Mouse (Mus musculus): ENCODE measurements around the gene Emc7. TPM values are rescaled to one million over a fixed set of nuclear protein-coding genes. Genes with fewer than 3 reads are reported as not detected.

Emc7 gene
- polyA plus RNA-seq, 1 experiment from 2014 or later = 32.8 TPM

- Histone ChIP-seq H3K27ac (peak overlapping the region; percentile 75), H3K4me1 (replicated peaks; ENCODE audit: insufficient read depth, low read length) (no peaks in the 10 kb centered on the region), H3K27me3 (ENCODE audit: insufficient read depth, low read length) (no peaks in the 10 kb centered on the region), H3K9ac (ENCODE audit: low read depth, low read length) (no peak overlapping the region), H3K36me3 (ENCODE audit: insufficient read depth, low read length) (no peaks in the 10 kb centered on the region), H3K4me3 (replicated peaks; ENCODE audit: low read depth, low read length) (no peak overlapping the region), H3K9me3 (replicated peaks; ENCODE audit: low read length) (no peaks in the 10 kb centered on the region), H3K4me2 (ENCODE audit: low read length) (no peak overlapping the region)
- peak; percentile 14 for DNase-seq (ENCODE audit: low spot score)
- no peak for ATAC-seq (replicated peaks; ENCODE audit: low FRiP score, low read depth)
- WGBS = 55% methylated on average over 2 of the region's 2 CpGs
- no peak for TF ChIP-seq CTCF (IDR thresholded peaks at IDR 0.05; ENCODE audit: low read depth)
Observed at GRCm38 (mm10) chr2:112483334-112483651, 28.5 kb downstream of the Emc7 start.

- Histone ChIP-seq H3K4me1 (replicated peaks; ENCODE audit: insufficient read depth, low read length) (no peaks in the 10 kb centered on the region), H3K9ac (ENCODE audit: low read depth, low read length) (no peak overlapping the region), H3K9me3 (replicated peaks; ENCODE audit: low read length) (no peaks in the 10 kb centered on the region), H3K4me2 (ENCODE audit: low read length) (no peak overlapping the region), H3K4me3 (replicated peaks; ENCODE audit: low read depth, low read length) (no peak overlapping the region), H3K27ac (no peak overlapping the region), H3K27me3 (ENCODE audit: insufficient read depth, low read length) (no peaks in the 10 kb centered on the region), H3K36me3 (ENCODE audit: insufficient read depth, low read length) (no peaks in the 10 kb centered on the region)
- peak; percentile 62; the same call in 1 of the 2 replicates for ATAC-seq (replicated peaks; ENCODE audit: low FRiP score, low read depth)
- no peak for DNase-seq (ENCODE audit: low spot score)
- no peak for TF ChIP-seq CTCF (IDR thresholded peaks at IDR 0.05; ENCODE audit: low read depth)
- 78% methylated on average over 2 of the region's 2 CpGs for WGBS
Observed at GRCm38 (mm10) chr2:112484886-112485285, 30.1 kb downstream of the Emc7 start.

GRCm38 (mm10) chr2:112490483-112491196, 35.8 kb downstream of the Emc7 start:
- 57% methylated on average over 11 of the region's 11 CpGs for WGBS
- H3K4me1 ChIP-seq (replicated peaks; ENCODE audit: insufficient read depth, low read length) = 0 out of 2 replicates have a peak, but pooled peaks cover 5% of the 10 kb centered on the region
- no peak for ATAC-seq (replicated peaks; ENCODE audit: low FRiP score, low read depth)
- no peak overlapping the region for H3K4me3 ChIP-seq (replicated peaks; ENCODE audit: low read depth, low read length)
- H3K36me3 ChIP-seq (ENCODE audit: insufficient read depth, low read length) = no peaks in the 10 kb centered on the region
- no peak overlapping the region for H3K27ac ChIP-seq
- H3K9ac ChIP-seq (ENCODE audit: low read depth, low read length) = no peak overlapping the region
- no peaks in the 10 kb centered on the region for H3K9me3 ChIP-seq (replicated peaks; ENCODE audit: low read length)
- no peak for TF ChIP-seq CTCF (IDR thresholded peaks at IDR 0.05; ENCODE audit: low read depth)
- no peak overlapping the region for H3K4me2 ChIP-seq (ENCODE audit: low read length)
- H3K27me3 ChIP-seq (ENCODE audit: insufficient read depth, low read length) = no peaks in the 10 kb centered on the region
- DNase-seq (ENCODE audit: low spot score) = no peak

GRCm38 (mm10) chr2:112491629-112492028, 36.8 kb downstream of the Emc7 start:
- H3K4me3 ChIP-seq (replicated peaks; ENCODE audit: low read depth, low read length) = no peak overlapping the region
- H3K36me3 ChIP-seq (ENCODE audit: insufficient read depth, low read length) = no peaks in the 10 kb centered on the region
- no peak overlapping the region for H3K27ac ChIP-seq
- 0 out of 2 replicates have a peak overlapping the region, but pooled peaks have one; percentile 99 for H3K9ac ChIP-seq (ENCODE audit: low read depth, low read length)
- H3K27me3 ChIP-seq (ENCODE audit: insufficient read depth, low read length) = no peaks in the 10 kb centered on the region
- DNase-seq (ENCODE audit: low spot score) = no peak
- no peak overlapping the region for H3K4me2 ChIP-seq (ENCODE audit: low read length)
- 73% methylated on average over 5 of the region's 5 CpGs for WGBS
- no peaks in the 10 kb centered on the region for H3K9me3 ChIP-seq (replicated peaks; ENCODE audit: low read length)
- no peak for ATAC-seq (replicated peaks; ENCODE audit: low FRiP score, low read depth)
- TF ChIP-seq CTCF (IDR thresholded peaks at IDR 0.05; ENCODE audit: low read depth) = no peak
- H3K4me1 ChIP-seq (replicated peaks; ENCODE audit: insufficient read depth, low read length) = 0 out of 2 replicates have a peak, but pooled peaks cover 5% of the 10 kb centered on the region

- H3K4me3 ChIP-seq (replicated peaks; ENCODE audit: low read depth, low read length) = peak overlapping the region; percentile 78
- H3K27ac ChIP-seq = peak overlapping the region; percentile 99
- H3K36me3 ChIP-seq (ENCODE audit: insufficient read depth, low read length) = no peaks in the 10 kb centered on the region
- no peaks in the 10 kb centered on the region for H3K9me3 ChIP-seq (replicated peaks; ENCODE audit: low read length)
- TF ChIP-seq CTCF (IDR thresholded peaks at IDR 0.05; ENCODE audit: low read depth) = no peak
- 7% methylated on average over 9 of the region's 9 CpGs for WGBS
- no peaks in the 10 kb centered on the region for H3K27me3 ChIP-seq (ENCODE audit: insufficient read depth, low read length)
- 0 out of 2 replicates have a peak, but pooled peaks cover 5% of the 10 kb centered on the region for H3K4me1 ChIP-seq (replicated peaks; ENCODE audit: insufficient read depth, low read length)
- DNase-seq (ENCODE audit: low spot score) = peak; percentile 59
- H3K9ac ChIP-seq (ENCODE audit: low read depth, low read length) = peak overlapping the region; percentile 99
- H3K4me2 ChIP-seq (ENCODE audit: low read length) = peak overlapping the region; percentile 84
- ATAC-seq (replicated peaks; ENCODE audit: low FRiP score, low read depth) = no peak
Observed at GRCm38 (mm10) chr2:112492431-112492855, 37.6 kb downstream of the Emc7 start.

- peak within 1 kb of the TSS; percentile 84 for H3K4me2 ChIP-seq (ENCODE audit: low read length)
- WGBS = under 1% methylated on average over 59 of the region's 87 CpGs
- no peaks in the 10 kb centered on the region for H3K36me3 ChIP-seq (ENCODE audit: insufficient read depth, low read length)
- peak within 1 kb of the TSS; percentile 99 for H3K9ac ChIP-seq (ENCODE audit: low read depth, low read length)
- H3K9me3 ChIP-seq (replicated peaks; ENCODE audit: low read length) = no peaks in the 10 kb centered on the region
- no peaks in the 10 kb centered on the region for H3K27me3 ChIP-seq (ENCODE audit: insufficient read depth, low read length)
- ATAC-seq (replicated peaks; ENCODE audit: low FRiP score, low read depth) = peak; percentile 96
- H3K4me1 ChIP-seq (replicated peaks; ENCODE audit: insufficient read depth, low read length) = 0 out of 2 replicates have a peak, but pooled peaks cover 5% of the 10 kb centered on the region
- H3K27ac ChIP-seq = peak within 1 kb of the TSS; percentile 99
- no peak for TF ChIP-seq CTCF (IDR thresholded peaks at IDR 0.05; ENCODE audit: low read depth)
- peak within 1 kb of the TSS; percentile 78 for H3K4me3 ChIP-seq (replicated peaks; ENCODE audit: low read depth, low read length)
- DNase-seq (ENCODE audit: low spot score) = peak; percentile 93
Observed at GRCm38 (mm10) chr2:112492856-112493538, 38.2 kb downstream of the Emc7 start, which contains the start of gene Aven. Gene Aven, plus strand, starts transcription at chr2:112492964.

All from kidney, postnatal 0 days (tissue).